Mouse (Mus musculus) fibroblast of lung, adult 2 months (primary cell): Measurements from ENCODE around the gene Wdr35.
"Not testable (repeated sequence)": the region's sequence is repeated elsewhere in the genome, so short reads cannot be mapped to it uniquely, and the experiment has no call there.

Experiments used
- DNase-seq: peaks from one replicate; pipeline ENCODE4 v3.0.0-alpha.2; 2011; ENCODE audit warnings: low read depth

Gene Wdr35

DNA sequence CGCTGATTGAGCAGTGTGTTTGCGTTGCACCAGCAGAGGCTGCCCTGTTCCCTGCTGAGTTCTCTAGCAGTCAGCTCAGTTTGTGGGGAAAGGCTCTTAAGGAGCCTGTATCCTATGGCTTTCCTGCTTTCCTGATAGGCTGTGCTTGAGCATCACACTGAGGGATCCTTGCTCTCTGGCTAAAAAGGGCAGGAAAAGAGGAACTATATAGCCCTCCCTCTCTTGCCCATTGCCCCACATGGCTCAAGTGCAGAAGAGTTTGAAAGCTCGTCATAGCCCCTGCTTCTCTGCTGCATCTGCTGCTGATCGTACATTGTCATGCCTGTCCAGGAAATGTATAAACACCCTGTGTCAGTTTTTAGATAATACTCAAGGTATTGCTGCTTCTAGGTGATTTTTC lies 33.5 kb downstream of the Wdr35 start:
- no peak for DNase-seq

GRCm38 (mm10) chr12:9007811-9008210 lies 34.1 kb downstream of the Wdr35 start:
- no peak for DNase-seq

- DNase-seq = no peak
Measured at GRCm38 (mm10) chr12:9010311-9010710, 36.6 kb downstream of the Wdr35 start.

- no peak for DNase-seq
Measured at GRCm38 (mm10) chr12:9016376-9016775, 42.7 kb downstream of the Wdr35 start.

DNA sequence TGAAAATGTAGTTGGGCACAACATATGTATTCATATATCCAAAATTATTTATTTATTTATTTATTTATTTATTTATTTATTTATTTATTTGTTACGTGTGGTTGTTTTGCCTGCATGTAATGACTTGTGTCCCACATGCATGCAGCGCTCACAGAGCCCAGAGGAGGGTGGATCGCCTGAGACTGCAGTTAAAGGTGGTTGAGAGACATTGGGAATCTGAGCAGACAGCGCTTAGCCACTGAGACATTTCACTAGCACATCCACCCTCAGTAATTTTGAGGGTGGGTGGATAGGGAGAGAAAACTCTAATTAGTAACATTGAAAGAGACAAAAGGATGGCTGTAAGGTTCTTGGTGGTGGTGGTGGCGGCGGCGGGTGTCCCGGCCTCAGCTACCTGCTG lies 46.7 kb downstream of the Wdr35 start:
- no peak for DNase-seq

GRCm38 (mm10) chr12:9020986-9021385 lies 47.3 kb downstream of the Wdr35 start:
- DNase-seq = no peak

- no peak for DNase-seq
Measured at GRCm38 (mm10) chr12:9023031-9023430, 49.3 kb downstream of the Wdr35 start.

GRCm38 (mm10) chr12:9024071-9024470 lies 50.4 kb downstream of the Wdr35 start:
- DNase-seq = no peak

DNA sequence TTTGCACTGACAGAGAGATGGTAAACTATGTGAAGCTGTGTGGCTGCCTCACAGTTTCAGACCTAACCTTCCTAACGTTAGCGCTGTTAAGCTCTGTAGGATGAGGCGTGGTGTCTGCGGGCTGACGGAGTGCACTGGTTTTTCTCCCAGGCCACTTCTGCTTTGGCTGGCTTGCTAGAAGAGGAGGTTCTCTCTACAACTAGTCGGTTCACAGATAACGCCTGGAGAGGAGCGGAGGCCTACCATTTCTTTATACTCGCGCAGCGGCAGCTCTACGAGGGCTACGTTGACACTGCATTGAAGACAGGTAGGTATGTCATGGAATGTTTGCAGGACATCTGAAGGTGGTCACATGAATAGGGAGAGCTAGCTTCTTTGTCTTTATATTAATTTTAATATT lies 51.0 kb downstream of the Wdr35 start:
- no peak for DNase-seq

- no peak for DNase-seq
Measured at GRCm38 (mm10) chr12:9026843-9027242, 53.2 kb downstream of the Wdr35 start.

DNA sequence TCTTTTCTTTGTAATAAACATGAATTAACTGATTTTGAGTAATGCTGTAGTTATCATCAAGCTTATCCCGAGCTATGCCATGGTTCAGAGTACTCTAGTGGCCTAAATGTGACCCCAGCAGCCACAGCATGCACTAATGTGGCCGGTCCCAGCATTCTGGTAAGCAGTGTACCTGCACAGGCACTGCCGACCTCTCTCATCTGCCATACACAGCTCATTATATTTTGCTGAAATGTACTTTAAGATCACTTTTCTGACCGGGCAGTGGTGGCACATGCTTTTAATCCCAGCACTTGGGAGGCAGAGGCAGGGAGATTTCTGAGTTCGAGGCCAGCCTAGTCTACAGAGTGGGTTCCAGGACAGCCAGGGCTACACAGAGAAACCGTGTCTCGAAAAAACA lies 55.1 kb downstream of the Wdr35 start:
- not testable (repeated sequence) for DNase-seq

DNA sequence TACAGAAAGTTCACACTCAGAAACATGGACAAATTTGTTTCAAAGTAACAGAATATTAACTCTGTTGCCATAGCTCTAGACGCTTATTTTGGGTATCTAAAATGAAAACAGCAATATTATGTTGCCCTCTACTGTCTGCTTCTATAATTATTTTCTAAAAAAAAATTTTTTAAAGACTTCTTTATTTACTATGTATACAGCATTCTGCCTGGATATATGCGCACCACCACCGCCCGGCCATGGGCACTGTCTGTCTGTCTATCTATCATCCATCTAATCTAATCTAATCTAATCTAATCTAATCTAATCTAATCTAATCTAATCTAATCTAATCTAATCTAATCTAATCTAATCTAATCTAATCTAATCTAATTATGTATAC lies 55.8 kb downstream of the Wdr35 start:
- no peak for DNase-seq

DNA sequence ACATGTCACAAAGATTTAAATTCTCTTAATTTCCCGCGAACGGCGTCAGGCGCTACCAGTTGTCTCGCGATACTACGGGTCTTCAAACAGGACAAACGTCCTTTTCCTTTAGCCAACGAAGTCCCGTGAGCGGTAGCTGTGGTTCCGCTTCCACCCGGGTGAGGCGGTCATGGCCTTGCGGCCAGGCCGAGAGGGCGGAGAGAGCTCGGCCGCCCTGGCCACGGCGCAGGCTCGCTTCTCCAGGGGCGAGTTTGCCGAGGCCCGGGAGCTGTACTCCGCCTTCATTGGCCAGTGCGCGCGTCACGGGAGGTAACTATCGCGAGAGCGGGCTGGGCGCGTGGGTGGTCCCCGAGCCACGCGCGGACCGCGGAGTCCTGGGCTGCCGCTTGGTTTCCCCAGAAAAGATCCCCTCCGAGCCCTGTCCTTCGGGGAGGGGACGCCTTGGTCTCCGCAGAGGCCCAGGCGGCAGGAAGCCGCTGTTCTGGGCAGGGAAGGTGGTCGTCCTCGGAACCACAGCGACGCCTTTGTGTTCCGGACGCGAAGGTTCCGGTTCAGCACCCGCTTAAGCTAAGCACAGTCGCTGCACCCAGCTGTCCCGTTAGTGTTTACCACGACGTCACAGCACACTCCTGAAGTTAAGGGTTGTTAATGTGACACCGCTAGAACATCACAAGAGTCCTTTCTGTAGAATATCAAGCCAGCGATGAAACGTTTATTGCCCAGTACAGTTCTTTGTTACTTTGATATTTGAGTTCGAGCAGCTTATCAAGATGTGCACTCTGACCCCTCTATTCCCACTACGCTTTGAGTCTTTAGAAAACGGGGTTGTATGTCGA lies 56.4 kb downstream of the Wdr35 start, which contains the start of gene Ttc32:
Gene Ttc32 (plus strand): TSS at position 110 of the 836 bp plus-strand sequence.
- peak; percentile 95 for DNase-seq

GRCm38 (mm10) chr12:9031166-9031565 lies 57.5 kb downstream of the Wdr35 start:
- no peak for DNase-seq

DNA sequence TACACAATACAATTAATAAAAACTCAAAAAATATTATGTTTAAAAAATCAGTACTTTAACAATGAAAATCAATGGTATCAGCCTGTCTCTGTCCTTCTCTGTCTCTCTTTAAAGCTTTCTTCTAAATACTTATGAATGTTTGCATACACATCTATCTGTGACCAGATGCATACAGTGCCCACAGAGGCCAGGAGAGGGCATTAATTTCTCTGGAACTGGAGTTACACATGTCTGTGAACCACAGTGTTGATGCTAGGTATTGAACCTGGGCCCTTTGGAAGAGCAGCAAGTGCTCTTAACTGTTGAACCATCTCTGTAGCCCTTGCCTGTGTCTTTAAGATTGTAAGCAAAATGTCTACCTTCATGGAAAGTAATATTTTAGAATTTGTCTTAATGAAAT lies 59.4 kb downstream of the Wdr35 start:
- DNase-seq = no peak

DNA sequence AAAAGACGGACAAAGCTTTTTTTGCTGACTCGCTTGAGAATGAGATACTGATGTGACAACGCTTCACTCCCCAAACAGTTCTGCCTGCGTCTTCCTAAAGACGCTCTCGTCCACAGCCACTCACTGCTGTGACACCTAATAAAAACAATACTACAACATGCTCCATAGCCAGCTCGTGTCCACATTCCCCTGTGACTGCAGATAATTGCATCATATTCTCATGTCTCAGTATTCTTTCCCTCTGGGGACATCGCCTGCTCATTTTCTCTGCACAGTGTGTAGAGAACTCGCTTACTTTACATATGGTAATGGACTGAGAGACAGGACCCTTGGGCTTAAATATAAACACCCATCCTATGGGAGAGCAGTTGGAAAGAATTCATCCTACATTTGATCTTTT lies 62.7 kb downstream of the Wdr35 start:
- DNase-seq = no peak

GRCm38 (mm10) chr12:9040177-9040576 lies 66.5 kb downstream of the Wdr35 start:
- no peak for DNase-seq

DNA sequence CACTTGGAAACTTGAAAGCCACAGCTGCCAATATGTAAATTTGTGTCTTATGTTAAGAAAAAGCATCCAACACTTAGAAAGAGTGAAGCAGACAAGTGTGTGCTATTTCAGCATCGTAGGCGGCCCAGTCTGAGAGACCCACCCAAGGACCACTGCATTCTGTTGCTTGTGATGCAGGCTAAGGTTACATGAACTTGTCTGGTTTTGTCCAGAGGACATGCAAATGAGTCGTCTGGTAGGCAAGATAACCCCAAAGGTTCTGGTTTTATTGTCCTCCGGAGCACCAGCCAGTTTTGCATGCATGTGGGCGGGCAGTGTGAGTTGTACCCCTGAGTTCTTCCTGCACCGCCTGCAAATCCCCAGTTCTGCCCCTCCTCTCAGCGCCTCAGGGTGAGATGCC lies 67.0 kb downstream of the Wdr35 start:
- no peak for DNase-seq

DNA sequence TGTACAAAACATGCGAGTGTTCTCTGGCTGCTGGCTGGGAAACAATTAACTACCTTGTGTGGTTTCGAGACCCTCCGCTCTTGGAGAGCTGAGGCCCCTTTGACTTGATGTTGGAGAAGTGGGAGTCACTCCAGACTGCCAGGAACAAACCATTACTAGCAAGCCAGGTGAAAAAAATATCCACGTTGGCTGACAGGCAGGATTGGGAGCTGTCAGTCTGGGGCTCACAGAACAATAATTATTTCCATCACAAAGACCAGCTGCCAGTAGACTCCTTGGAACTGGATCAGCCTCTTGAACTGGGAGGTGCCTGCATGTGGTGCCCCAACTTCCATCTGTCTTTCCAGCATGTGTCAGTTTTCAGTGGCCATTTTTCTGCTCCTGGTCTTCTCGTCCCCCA lies 68.6 kb downstream of the Wdr35 start:
- no peak for DNase-seq

- no peak for DNase-seq
Measured at GRCm38 (mm10) chr12:9042759-9043158, 69.1 kb downstream of the Wdr35 start.

- DNase-seq = no peak
Measured at GRCm38 (mm10) chr12:9044666-9045065, 71.0 kb downstream of the Wdr35 start.

GRCm38 (mm10) chr12:9046674-9047073 lies 73.0 kb downstream of the Wdr35 start:
- no peak for DNase-seq

DNA sequence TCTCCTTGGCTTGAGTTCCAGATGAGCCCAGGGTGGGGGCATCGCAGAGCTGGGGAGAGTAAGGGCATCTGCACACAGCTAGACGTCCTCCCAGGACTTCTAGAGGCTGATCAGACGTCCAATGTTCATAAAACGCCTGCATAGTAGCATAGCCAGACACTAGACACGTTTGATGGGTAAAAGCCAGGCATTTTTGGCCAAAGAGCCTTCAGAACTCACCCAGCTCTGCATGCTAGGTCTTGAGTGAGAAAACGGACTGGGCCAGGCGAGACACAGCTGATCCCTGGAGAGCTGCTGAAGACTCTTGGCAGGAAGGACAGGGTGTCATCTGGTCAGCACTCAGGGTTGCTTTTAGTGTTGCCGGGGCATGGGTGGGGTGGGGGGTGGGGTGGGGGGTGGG lies 74.4 kb downstream of the Wdr35 start:
- no peak for DNase-seq

DNA sequence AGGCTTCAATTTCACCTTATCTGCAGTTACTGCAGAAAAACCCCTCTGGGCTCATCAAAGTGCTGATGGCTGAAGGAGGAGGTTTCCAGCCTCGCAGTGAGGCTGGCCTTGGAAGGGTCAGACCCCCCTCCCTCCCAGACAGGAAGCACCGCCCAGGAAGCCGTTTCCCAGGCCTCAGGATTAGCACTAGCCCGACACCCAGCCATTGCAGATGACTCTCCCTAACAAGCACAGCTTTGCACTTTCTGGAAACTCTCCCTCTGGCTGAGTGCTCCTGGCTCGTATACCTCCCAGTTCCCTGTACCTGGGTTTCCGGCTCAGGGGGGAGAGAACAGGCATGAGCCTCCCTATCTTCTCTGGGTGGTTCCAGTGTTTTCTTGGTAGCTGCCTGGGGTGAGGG lies 77.1 kb downstream of the Wdr35 start:
- DNase-seq = no peak
